Mouse (Mus musculus) liver, embryonic 14.5 days (tissue): ENCODE measurements around the gene Bace2.

Source experiments
- CTCF ChIP-seq: IDR thresholded peaks from 2 replicates; pipeline ENCODE4 v1.5.1; 2016; ENCODE audit warnings: antibody characterized with exemption, low read depth, control low read depth
- EP300 ChIP-seq: IDR thresholded peaks from 2 replicates; pipeline ENCODE4 v1.6.1; 2016; ENCODE audit warnings: antibody characterized with exemption, low read depth

DNA sequence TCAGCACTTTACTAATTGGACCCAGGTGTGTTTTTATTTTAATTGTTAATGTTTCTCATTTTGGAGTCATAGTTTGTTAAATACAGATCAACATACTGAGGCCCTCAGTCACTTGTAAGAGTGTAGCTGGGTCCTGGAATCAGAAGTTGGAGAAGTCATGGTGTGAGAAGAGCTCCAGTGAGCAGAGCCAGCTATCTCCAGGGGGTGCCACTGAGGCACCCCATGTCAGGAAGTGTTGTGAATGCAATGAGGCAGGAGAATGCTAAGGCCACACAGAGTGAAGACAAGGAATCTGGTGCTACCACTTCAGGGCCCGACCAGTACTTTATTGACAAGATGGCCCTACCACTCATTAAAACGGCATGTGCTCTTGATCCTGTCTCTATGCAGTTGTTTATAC, 1.9 kb upstream of the Bace2 start:
- TF ChIP-seq CTCF: no peak
- TF ChIP-seq EP300: no peak
